Mouse (Mus musculus): ENCODE results near the gene Sct. TPM values are rescaled to one million over a fixed set of nuclear protein-coding genes. Genes with fewer than 3 reads are reported as not detected.

Gene Sct
- polyA plus RNA-seq, 1 experiment from 2014 or later: 1.7 TPM

DNA sequence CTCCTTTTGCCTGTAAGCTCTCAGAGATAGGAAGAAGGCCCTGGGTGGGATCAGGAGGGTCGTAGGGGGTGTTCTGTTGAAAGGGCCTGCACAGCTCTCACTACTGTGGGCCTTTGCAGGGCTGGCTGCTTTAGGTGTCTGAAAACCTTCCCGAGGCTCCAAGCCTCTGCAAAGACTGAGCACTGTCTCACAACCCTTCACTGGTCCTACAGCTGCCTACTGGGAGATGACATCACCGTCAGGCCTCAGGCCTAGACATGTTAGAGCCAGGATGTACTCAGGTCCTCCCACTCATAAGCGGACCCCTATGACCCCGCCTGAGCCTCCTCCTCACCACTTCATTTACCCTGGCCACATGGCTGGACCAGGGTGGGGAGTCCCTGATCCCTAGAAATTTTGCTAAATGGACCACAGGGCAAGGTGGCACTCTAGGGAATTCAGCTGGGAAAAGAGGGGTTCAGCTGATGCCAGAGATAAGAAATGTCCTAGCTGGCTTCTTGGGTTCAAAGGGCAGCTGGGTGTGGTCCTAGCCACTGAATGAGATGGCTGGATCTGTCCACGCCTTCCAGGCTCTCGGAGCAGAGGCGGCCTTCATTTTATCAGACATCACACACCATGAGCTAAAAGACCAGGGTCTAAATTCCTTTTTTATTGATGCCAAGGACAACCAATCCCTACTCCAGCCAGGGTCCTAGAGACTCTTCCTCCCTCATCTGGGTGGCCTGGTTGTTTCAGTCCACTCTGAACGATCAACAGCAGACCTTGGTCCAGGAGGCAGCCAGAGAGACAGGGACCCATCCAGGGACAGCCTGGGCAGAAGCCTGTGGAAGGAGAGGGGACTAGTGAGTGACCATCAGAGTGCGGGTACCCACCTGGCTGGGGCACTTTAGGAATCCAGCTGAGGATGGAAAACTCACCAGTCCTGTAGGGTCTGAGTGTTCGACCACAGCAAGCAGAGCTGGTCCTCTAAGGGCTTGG is 943 bp downstream of the Sct start:
- Histone ChIP-seq H3K27me3 (ENCODE audit: poor library complexity, severe bottlenecking) (peaks cover 50% of the 10 kb centered on the region), H3K27ac (no peak overlapping the region; the same call in 1 of the 2 replicates), H3K4me3 (peak overlapping the region; percentile 61), H3K36me3 (replicated peaks) (no peaks in the 10 kb centered on the region), H3K4me1 (peaks cover 34% of the 10 kb centered on the region), H3K9me3 (no peaks in the 10 kb centered on the region)
- no peak for DNase-seq (ENCODE audit: extremely low spot score, low spot score)
- WGBS: 82% methylated on average over 11 of the region's 11 CpGs

GRCm38 (mm10) chr7:141276546-141276945 is 2.4 kb downstream of the Sct start, which contains the start of gene Cdhr5:
TSS of gene Cdhr5 (minus strand) at chr7:141276786.
- WGBS: 79% methylated on average over 11 of the region's 11 CpGs
- peaks cover 30% of the 10 kb centered on the region for H3K4me1 ChIP-seq
- no peak within 1 kb of the TSS for H3K27ac ChIP-seq
- DNase-seq (ENCODE audit: extremely low spot score, low spot score): no peak
- H3K9me3 ChIP-seq: no peaks in the 10 kb centered on the region
- H3K36me3 ChIP-seq (replicated peaks): no peaks in the 10 kb centered on the region
- no peak within 1 kb of the TSS for H3K4me3 ChIP-seq
- H3K27me3 ChIP-seq (ENCODE audit: poor library complexity, severe bottlenecking): peaks cover 50% of the 10 kb centered on the region

DNA sequence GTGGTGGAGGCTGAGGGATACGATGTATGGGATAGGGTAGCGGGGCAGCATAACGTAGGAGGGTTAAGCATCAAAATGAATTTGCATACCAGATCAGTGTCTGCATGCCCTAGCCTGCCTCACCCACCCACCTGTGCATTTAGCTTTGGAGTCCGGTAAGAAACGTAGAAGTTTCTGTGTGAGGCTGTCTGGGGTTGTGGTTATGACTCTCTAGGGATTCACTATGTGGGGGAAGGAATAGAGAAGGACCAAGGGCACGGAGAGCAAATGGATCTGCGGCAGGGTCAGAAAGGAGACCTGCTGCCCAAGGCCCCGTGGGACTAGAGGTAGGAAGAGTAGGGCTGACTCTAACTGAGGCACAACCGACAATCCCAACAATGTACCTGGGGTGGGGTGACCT is 3.6 kb downstream of the Sct start:
- H3K36me3 ChIP-seq (replicated peaks): no peaks in the 10 kb centered on the region
- H3K4me1 ChIP-seq: peaks cover 22% of the 10 kb centered on the region
- no peaks in the 10 kb centered on the region for H3K9me3 ChIP-seq
- 83% methylated on average over 9 of the region's 9 CpGs for WGBS
- H3K27ac ChIP-seq: no peak overlapping the region
- H3K4me3 ChIP-seq: no peak overlapping the region
- DNase-seq (ENCODE audit: extremely low spot score, low spot score): no peak
- peaks cover 43% of the 10 kb centered on the region for H3K27me3 ChIP-seq (ENCODE audit: poor library complexity, severe bottlenecking)

GRCm38 (mm10) chr7:141270631-141271030 is 8.3 kb downstream of the Sct start:
- H3K9me3 ChIP-seq: no peaks in the 10 kb centered on the region
- 80% methylated on average over 3 of the region's 3 CpGs for WGBS
- peaks cover 11% of the 10 kb centered on the region for H3K27me3 ChIP-seq (ENCODE audit: poor library complexity, severe bottlenecking)
- peaks cover 10% of the 10 kb centered on the region for H3K4me1 ChIP-seq
- DNase-seq (ENCODE audit: extremely low spot score, low spot score): no peak
- H3K36me3 ChIP-seq (replicated peaks): no peaks in the 10 kb centered on the region
- H3K4me3 ChIP-seq: no peak overlapping the region
- H3K27ac ChIP-seq: no peak overlapping the region

- peaks cover 19% of the 10 kb centered on the region for H3K4me1 ChIP-seq
- peaks cover 6% of the 10 kb centered on the region for H3K36me3 ChIP-seq (replicated peaks)
- 83% methylated on average over 14 of the region's 14 CpGs for WGBS
- H3K27me3 ChIP-seq (ENCODE audit: poor library complexity, severe bottlenecking): peaks cover 11% of the 10 kb centered on the region
- H3K27ac ChIP-seq: no peak overlapping the region
- DNase-seq (ENCODE audit: extremely low spot score, low spot score): no peak
- H3K9me3 ChIP-seq: no peaks in the 10 kb centered on the region
- H3K4me3 ChIP-seq: no peak overlapping the region
These were observed 9.7 kb downstream of the Sct start for GRCm38 (mm10) chr7:141269273-141269545.

GRCm38 (mm10) chr7:141268466-141269272 is 10.3 kb downstream of the Sct start:
- Histone ChIP-seq H3K9me3 (no peaks in the 10 kb centered on the region), H3K27me3 (ENCODE audit: poor library complexity, severe bottlenecking) (peaks cover 11% of the 10 kb centered on the region), H3K4me3 (no peak overlapping the region), H3K27ac (no peak overlapping the region), H3K36me3 (replicated peaks) (peaks cover 11% of the 10 kb centered on the region), H3K4me1 (peaks cover 22% of the 10 kb centered on the region)
- DNase-seq (ENCODE audit: extremely low spot score, low spot score): no peak
- 81% methylated on average over 24 of the region's 24 CpGs for WGBS

DNA sequence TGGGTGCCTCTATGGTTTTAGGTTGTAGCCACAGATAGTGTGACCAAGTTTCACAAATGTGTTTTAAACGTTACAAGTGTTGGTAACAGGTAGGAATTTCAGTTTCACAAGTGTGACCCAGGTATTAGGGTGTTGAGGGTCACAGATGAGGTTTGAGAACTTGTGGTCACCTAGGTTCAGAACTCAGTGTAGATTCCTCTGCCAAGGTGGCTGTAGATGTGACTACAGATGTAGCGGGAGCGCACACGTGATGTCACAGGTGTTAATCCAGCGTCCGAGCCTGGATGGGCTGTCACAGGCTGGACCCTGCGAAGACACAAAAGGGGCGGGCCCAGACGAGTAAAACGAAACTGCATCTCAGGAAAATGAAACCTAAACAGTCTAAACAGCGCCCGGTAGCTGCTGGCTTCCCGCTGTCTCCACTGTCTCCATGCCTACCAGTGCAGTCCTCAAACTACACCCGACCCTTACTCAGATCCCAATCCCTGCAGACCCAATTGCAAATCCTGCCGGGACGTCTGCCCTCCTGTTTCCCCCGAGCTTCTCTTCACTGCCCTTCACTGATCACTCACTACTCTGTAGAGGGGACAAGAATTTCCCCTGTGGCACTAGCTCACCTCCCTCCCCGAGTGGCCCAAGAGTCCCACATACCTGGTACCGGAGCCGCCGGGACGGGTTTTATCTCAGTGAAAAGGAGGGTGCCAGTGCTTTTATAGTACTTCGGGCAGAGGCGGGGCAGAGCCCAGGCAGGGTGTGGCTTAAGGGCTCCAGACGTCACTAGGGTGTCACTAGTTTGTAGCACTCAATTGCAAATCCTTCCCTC is 13.0 kb downstream of the Sct start, which contains the start of gene Irf7:
Irf7 (minus strand) TSS at position 743 of the 823 bp plus-strand sequence.
- WGBS: 15% methylated on average over 25 of the region's 25 CpGs
- Histone ChIP-seq H3K27ac (0 out of 2 replicates have a peak within 1 kb of the TSS, but pooled peaks have one; percentile 20), H3K4me1 (peaks cover 22% of the 10 kb centered on the region), H3K4me3 (peak within 1 kb of the TSS; percentile 49), H3K27me3 (ENCODE audit: poor library complexity, severe bottlenecking) (peaks cover 11% of the 10 kb centered on the region), H3K36me3 (replicated peaks) (peaks cover 39% of the 10 kb centered on the region), H3K9me3 (no peaks in the 10 kb centered on the region)
- no peak for DNase-seq (ENCODE audit: extremely low spot score, low spot score)

DNA sequence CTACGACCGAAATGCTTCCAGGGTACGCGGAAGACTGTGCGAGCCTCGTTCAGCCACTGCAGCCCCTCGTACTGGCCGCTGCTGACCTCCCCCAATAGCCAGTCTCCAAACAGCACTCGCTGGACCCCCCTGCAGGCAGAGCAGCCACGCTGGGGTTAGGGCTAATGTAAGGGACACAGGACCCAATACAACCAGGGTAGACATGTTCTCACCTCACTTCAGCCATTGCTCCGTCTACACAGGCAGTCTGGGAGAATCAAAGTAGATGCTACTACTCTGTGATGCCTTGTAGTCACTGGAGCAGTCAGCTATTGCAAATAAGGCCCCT is 13.6 kb downstream of the Sct start:
- H3K9me3 ChIP-seq: no peaks in the 10 kb centered on the region
- H3K4me3 ChIP-seq: no peak overlapping the region
- H3K27me3 ChIP-seq (ENCODE audit: poor library complexity, severe bottlenecking): peaks cover 11% of the 10 kb centered on the region
- no peak for DNase-seq (ENCODE audit: extremely low spot score, low spot score)
- H3K36me3 ChIP-seq (replicated peaks): peaks cover 44% of the 10 kb centered on the region
- 0 out of 2 replicates have a peak overlapping the region, but pooled peaks have one; percentile 20 for H3K27ac ChIP-seq
- peaks cover 22% of the 10 kb centered on the region for H3K4me1 ChIP-seq
- 39% methylated on average over 11 of the region's 11 CpGs for WGBS

DNA sequence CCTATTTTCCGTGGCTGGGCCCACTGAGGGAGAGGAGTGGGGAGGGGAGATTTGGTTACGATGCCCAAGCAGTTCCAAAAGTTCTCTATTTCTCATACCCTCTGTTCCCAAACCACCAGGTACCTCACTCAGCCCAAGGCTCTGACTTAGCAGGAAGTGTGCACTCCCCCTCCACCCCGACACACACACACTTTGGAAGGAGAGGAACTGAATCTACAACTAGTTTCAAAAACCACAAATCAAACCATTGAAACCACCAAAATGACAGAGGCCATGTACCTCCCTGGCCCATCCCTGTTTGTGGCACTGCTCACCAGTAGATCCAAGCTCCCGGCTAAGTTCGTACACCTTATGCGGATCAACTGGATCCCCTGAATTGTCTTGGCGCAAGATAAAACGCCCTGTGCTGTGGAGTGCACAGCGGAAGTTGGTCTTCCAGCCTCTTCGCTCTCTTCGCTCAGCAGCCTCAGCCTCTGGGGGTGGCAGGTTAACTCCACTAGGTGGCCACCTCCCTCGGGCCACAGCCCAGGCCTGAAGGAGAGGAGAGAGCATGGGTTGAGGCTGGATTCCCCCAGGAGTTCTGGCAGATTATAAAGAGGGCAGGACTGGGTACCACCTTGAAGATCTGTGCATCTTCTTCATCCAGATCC is 14.0 kb downstream of the Sct start:
- no peak for DNase-seq (ENCODE audit: extremely low spot score, low spot score)
- Histone ChIP-seq H3K27me3 (ENCODE audit: poor library complexity, severe bottlenecking) (peaks cover 11% of the 10 kb centered on the region), H3K9me3 (no peaks in the 10 kb centered on the region), H3K27ac (0 out of 2 replicates have a peak overlapping the region, but pooled peaks have one; percentile 20), H3K4me3 (no peak overlapping the region), H3K36me3 (replicated peaks) (peaks cover 49% of the 10 kb centered on the region), H3K4me1 (peaks cover 22% of the 10 kb centered on the region)
- 43% methylated on average over 12 of the region's 12 CpGs for WGBS

- Histone ChIP-seq H3K9me3 (no peaks in the 10 kb centered on the region), H3K4me1 (peaks cover 22% of the 10 kb centered on the region), H3K27ac (no peak overlapping the region), H3K27me3 (ENCODE audit: poor library complexity, severe bottlenecking) (peaks cover 9% of the 10 kb centered on the region), H3K4me3 (no peak overlapping the region), H3K36me3 (replicated peaks) (peaks cover 56% of the 10 kb centered on the region)
- DNase-seq (ENCODE audit: extremely low spot score, low spot score): no peak
- 80% methylated on average over 11 of the region's 11 CpGs for WGBS
These were observed 14.8 kb downstream of the Sct start for GRCm38 (mm10) chr7:141264041-141264700.

DNA sequence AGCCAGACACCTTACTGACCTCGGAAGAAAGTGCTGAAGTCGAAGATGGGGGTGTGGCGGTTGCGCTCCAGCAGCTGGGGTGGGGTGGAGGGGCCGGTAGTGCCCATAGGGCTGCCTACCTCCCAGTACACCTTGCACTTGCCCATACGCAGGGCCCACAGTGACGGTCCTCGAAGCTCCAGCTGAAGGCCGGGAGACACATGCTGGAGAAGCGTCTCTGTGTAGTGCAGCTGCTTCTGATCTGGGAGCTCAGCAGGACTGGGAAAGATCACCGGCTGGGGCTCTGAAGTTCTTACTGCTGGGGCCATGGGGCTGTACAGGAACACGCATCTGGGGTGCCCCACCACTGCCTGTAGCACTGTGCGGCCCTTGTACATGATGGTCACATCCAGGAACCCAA is 15.3 kb downstream of the Sct start:
- Histone ChIP-seq H3K36me3 (replicated peaks) (peaks cover 62% of the 10 kb centered on the region), H3K27me3 (ENCODE audit: poor library complexity, severe bottlenecking) (peaks cover 7% of the 10 kb centered on the region; the same call in 1 of the 2 replicates), H3K27ac (no peak overlapping the region), H3K4me3 (no peak overlapping the region), H3K4me1 (peaks cover 22% of the 10 kb centered on the region), H3K9me3 (no peaks in the 10 kb centered on the region)
- WGBS: 92% methylated on average over 13 of the region's 13 CpGs
- no peak for DNase-seq (ENCODE audit: extremely low spot score, low spot score)

Data from forebrain, embryonic 10.5 days (tissue).